Mouse (Mus musculus): ENCODE measurements around the gene Tmem132b. TPM values are rescaled to one million over a fixed set of nuclear protein-coding genes. Genes with fewer than 3 reads are reported as not detected.

Tmem132b gene
- polyA plus RNA-seq, 1 experiment from 2014 or later, result 0.28 TPM

Other genes starting within 250 kb of the Tmem132b start
- gene Scarb1, start 190.7 kb upstream of the Tmem132b start, polyA plus RNA-seq (2015; fragmentation: Nextera tagmentation; extraction: Ambion mirVana), result 59.3 and 70.0 TPM in 2 replicates
- 0.23 and 0.40 TPM in 2 replicates for gene Gm10382, start 142.5 kb upstream of the Tmem132b start, polyA plus RNA-seq (2015; fragmentation: Nextera tagmentation; extraction: Ambion mirVana)
- gene Ubc, start 141.6 kb upstream of the Tmem132b start, polyA plus RNA-seq (2015; fragmentation: Nextera tagmentation; extraction: Ambion mirVana), result 875 and 888 TPM in 2 replicates
- 10.7 and 11.3 TPM in 2 replicates for gene Dhx37, start 97.7 kb upstream of the Tmem132b start, polyA plus RNA-seq (2015; fragmentation: Nextera tagmentation; extraction: Ambion mirVana)
- 59.6 and 60.4 TPM in 2 replicates for gene Bri3bp, start 90.2 kb upstream of the Tmem132b start, polyA plus RNA-seq (2015; fragmentation: Nextera tagmentation; extraction: Ambion mirVana)
- gene Aacs, start 56.0 kb upstream of the Tmem132b start, polyA plus RNA-seq (2015; fragmentation: Nextera tagmentation; extraction: Ambion mirVana), result 73.0 and 77.0 TPM in 2 replicates

Measured in intestine, embryonic 15.5 days (tissue).